Comparison of ENCODE assay signal across 8 mouse cellular contexts in genomic region chr3:87907906-87908305, GRCm38 (mm10). TPM values are rescaled to one million over a fixed set of nuclear protein-coding genes. Genes with fewer than 3 reads are reported as not detected.
DNase-seq lines count a peak whose midpoint lies in the region; ATAC-seq and TF ChIP-seq lines count a peak whose summit lies in the region.

No protein-coding gene starts in this region.

- H3K36me3 ChIP-seq in lung, postnatal 0 days (ENCODE audit: insufficient read depth, low read length): no peaks in the 10 kb centered on the region
- H3K36me3 ChIP-seq in forebrain, embryonic 13.5 days (ENCODE audit: poor library complexity, severe bottlenecking): peaks cover under 1% of the 10 kb centered on the region; the same call in 1 of the 2 replicates

- TF ChIP-seq EP300 in lung, postnatal 0 days (IDR thresholded peaks at IDR 0.05): no peak

- H3K9me3 ChIP-seq in lung, postnatal 0 days (ENCODE audit: low read length): no peaks in the 10 kb centered on the region
- no peaks in the 10 kb centered on the region for H3K9me3 ChIP-seq in forebrain, embryonic 13.5 days (replicated peaks)

- peak overlapping the region; percentile 61 for H3K4me2 ChIP-seq in lung, postnatal 0 days (replicated peaks; ENCODE audit: low read depth, low read length)
- peak overlapping the region; percentile 97 for H3K4me2 ChIP-seq in forebrain, embryonic 13.5 days

- no peak for TF ChIP-seq POLR2A in olfactory bulb, adult 2 months (IDR thresholded peaks at IDR 0.05; ENCODE audit: insufficient read depth, low read depth, low read length)

- peak; percentile 29 for DNase-seq in lung, postnatal 0 days (ENCODE audit: low spot score)
- DNase-seq in lung, postnatal 25 days (ENCODE audit: low spot score): no peak
- DNase-seq in kidney, postnatal 25 days: peak; percentile 35 to 66
- no peak for DNase-seq in natural killer cell, adult 2 months (ENCODE audit: low spot score in 2 of 2)
- no peak for DNase-seq in T-cell, adult 2 months (ENCODE audit: low spot score)
- DNase-seq in layer of hippocampus, adult 9-10 months (ENCODE audit: low spot score): no peak

- peak overlapping the region; percentile 97 for H3K27ac ChIP-seq in lung, postnatal 0 days (ENCODE audit: low read length)
- H3K27ac ChIP-seq in forebrain, embryonic 13.5 days: 0 out of 2 replicates have a peak overlapping the region, but pooled peaks have one; percentile 97
- no peak overlapping the region for H3K27ac ChIP-seq in olfactory bulb, adult 2 months (ENCODE audit: insufficient read depth, low read depth, low read length)

- H3K9ac ChIP-seq in lung, postnatal 0 days (replicated peaks; ENCODE audit: low read depth): peak overlapping the region; percentile 96
- peak overlapping the region; percentile 98 for H3K9ac ChIP-seq in forebrain, embryonic 13.5 days

- TF ChIP-seq CTCF in lung, postnatal 0 days (IDR thresholded peaks at IDR 0.05): no peak
- TF ChIP-seq CTCF in olfactory bulb, adult 2 months (IDR thresholded peaks at IDR 0.05; ENCODE audit: insufficient read depth, low read depth, low read length): no peak

- peak overlapping the region; percentile 99 for H3K4me3 ChIP-seq in lung, postnatal 0 days (ENCODE audit: low read depth, low read length)
- H3K4me3 ChIP-seq in forebrain, embryonic 13.5 days: peak overlapping the region; percentile 97
- peak overlapping the region; percentile 99 for H3K4me3 ChIP-seq in olfactory bulb, adult 2 months (ENCODE audit: insufficient read depth, low read depth, low read length)

- peaks cover 28% of the 10 kb centered on the region for H3K4me1 ChIP-seq in lung, postnatal 0 days (ENCODE audit: insufficient read depth, low read depth, low read length)
- H3K4me1 ChIP-seq in forebrain, embryonic 13.5 days: peaks cover 51% of the 10 kb centered on the region
- H3K4me1 ChIP-seq in olfactory bulb, adult 2 months (ENCODE audit: control insufficient read depth, insufficient read depth, low read length): peaks cover 23% of the 10 kb centered on the region

- no peak for ATAC-seq in lung, postnatal 0 days
- no peak for ATAC-seq in forebrain, embryonic 13.5 days

- no peaks in the 10 kb centered on the region for H3K27me3 ChIP-seq in lung, postnatal 0 days (replicated peaks; ENCODE audit: insufficient read depth, low read length)
- H3K27me3 ChIP-seq in forebrain, embryonic 13.5 days: no peaks in the 10 kb centered on the region

- 0% methylated on average over 1 of the region's 1 CpGs for WGBS in lung, postnatal 0 days
- 7% methylated on average over 1 of the region's 1 CpGs for WGBS in forebrain, embryonic 13.5 days
- WGBS in olfactory bulb, adult 2 months: 5% methylated on average over 1 of the region's 1 CpGs

RNA-seq across cellular contexts. Expression of gene Hdgf, which starts 1.8 kb away (rescaled TPM):
- polyA plus RNA-seq in lung, postnatal 0 days (2015; fragmentation: Nextera tagmentation; extraction: Ambion mirVana): 186 and 199 TPM in 2 replicates
- 106 and 147 TPM in 2 replicates for polyA plus RNA-seq in forebrain, embryonic 13.5 days (2015; fragmentation: Nextera tagmentation; extraction: Ambion mirVana)
- polyA plus RNA-seq in olfactory bulb, adult 2 months (2012; ENCODE audit: insufficient read depth, insufficient read length, low replicate concordance, missing spikeins): 549 TPM in 1 of 2 replicates, not detected in the other

RNA-seq across cellular contexts. Expression of gene Mrpl24, which starts 11.4 kb away (rescaled TPM):
- polyA plus RNA-seq in lung, postnatal 0 days (2015; fragmentation: Nextera tagmentation; extraction: Ambion mirVana): 61.6 and 66.6 TPM in 2 replicates
- 70.2 and 77.2 TPM in 2 replicates for polyA plus RNA-seq in forebrain, embryonic 13.5 days (2015; fragmentation: Nextera tagmentation; extraction: Ambion mirVana)
- polyA plus RNA-seq in olfactory bulb, adult 2 months (2012; ENCODE audit: insufficient read depth, insufficient read length, low replicate concordance, missing spikeins): not detected in 2 replicates

RNA-seq across cellular contexts. Expression of gene Isg20l2, which starts 22.2 kb away (rescaled TPM):
- 22.5 and 24.9 TPM in 2 replicates for polyA plus RNA-seq in lung, postnatal 0 days (2015; fragmentation: Nextera tagmentation; extraction: Ambion mirVana)
- 61.8 and 63.0 TPM in 2 replicates for polyA plus RNA-seq in forebrain, embryonic 13.5 days (2015; fragmentation: Nextera tagmentation; extraction: Ambion mirVana)
- polyA plus RNA-seq in olfactory bulb, adult 2 months (2012; ENCODE audit: insufficient read depth, insufficient read length, low replicate concordance, missing spikeins): not detected in 2 replicates

RNA-seq across cellular contexts. Expression of gene Prcc, which starts 22.5 kb away (rescaled TPM):
- 9.7 and 9.8 TPM in 2 replicates for polyA plus RNA-seq in lung, postnatal 0 days (2015; fragmentation: Nextera tagmentation; extraction: Ambion mirVana)
- 14.5 TPM in 2 replicates for polyA plus RNA-seq in forebrain, embryonic 13.5 days (2015; fragmentation: Nextera tagmentation; extraction: Ambion mirVana)
- not detected in 2 replicates for polyA plus RNA-seq in olfactory bulb, adult 2 months (2012; ENCODE audit: insufficient read depth, insufficient read length, low replicate concordance, missing spikeins)

RNA-seq across cellular contexts. Expression of gene Rrnad1, which starts 22.6 kb away (rescaled TPM):
- 10.8 and 11.2 TPM in 2 replicates for polyA plus RNA-seq in lung, postnatal 0 days (2015; fragmentation: Nextera tagmentation; extraction: Ambion mirVana)
- 20.7 and 22.7 TPM in 2 replicates for polyA plus RNA-seq in forebrain, embryonic 13.5 days (2015; fragmentation: Nextera tagmentation; extraction: Ambion mirVana)
- not detected in 2 replicates for polyA plus RNA-seq in olfactory bulb, adult 2 months (2012; ENCODE audit: insufficient read depth, insufficient read length, low replicate concordance, missing spikeins)

Comparison
In these comparisons a context has a peak if more than half of its experiments do, and no peak if none do; other contexts are left out.
1. DNase-seq: peak in lung, postnatal 0 days (single experiment) and kidney, postnatal 25 days (2 of 2); none in lung, postnatal 25 days (single experiment), natural killer cell, adult 2 months (0 of 2), T-cell, adult 2 months (single experiment) and layer of hippocampus, adult 9-10 months (single experiment).
2. Peak in every context shown above with its lines, with median percentiles within 50 percentile points of each other: H3K4me3 ChIP-seq.